Mouse (Mus musculus) embryonic fibroblast, embryonic 13.5 days (primary cell): ENCODE measurements at regions not wholly inside any gene's neighbourhood (a gene's known extent, or its start where the extent isn't known, plus 50 kb on each side); places are given as distances from the start of the nearest gene placed in this dataset.

Experiments
- CTCF ChIP-seq: IDR thresholded peaks from 2 replicates; pipeline ENCODE4 v1.5.1; 2011; ENCODE audit warnings: mild to moderate bottlenecking, control low read depth, low read length, moderate library complexity, borderline replicate concordance; ENCODE audit not compliant: insufficient read depth
- POLR2A ChIP-seq: IDR thresholded peaks from 2 replicates; pipeline ENCODE4 v1.6.1; 2011; ENCODE audit warnings: low read depth, mild to moderate bottlenecking, control low read depth, low read length, moderate library complexity

DNA sequence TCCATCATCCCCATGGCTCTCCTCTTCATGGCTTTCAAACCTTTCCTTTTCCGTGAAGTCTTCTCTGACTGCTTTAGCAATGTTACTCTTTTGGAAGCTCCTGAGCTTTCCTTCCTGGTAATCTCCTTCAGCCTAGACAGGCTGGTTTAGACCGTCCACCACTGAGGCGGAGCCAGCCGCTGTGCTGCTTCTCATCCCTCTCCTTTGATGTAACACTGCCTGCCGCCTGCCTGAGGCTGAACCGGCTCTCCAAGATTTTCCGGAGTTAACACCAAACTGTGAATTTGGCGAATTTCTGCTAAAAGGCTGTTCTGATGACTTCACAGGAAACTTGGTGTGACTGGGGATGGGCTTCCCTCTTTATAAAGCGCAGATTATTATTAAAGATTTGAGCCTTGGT, 125.6 kb upstream of the Ranbp3l start:
- no peak for TF ChIP-seq CTCF
- no peak for TF ChIP-seq POLR2A
